In the genomic region with DNA sequence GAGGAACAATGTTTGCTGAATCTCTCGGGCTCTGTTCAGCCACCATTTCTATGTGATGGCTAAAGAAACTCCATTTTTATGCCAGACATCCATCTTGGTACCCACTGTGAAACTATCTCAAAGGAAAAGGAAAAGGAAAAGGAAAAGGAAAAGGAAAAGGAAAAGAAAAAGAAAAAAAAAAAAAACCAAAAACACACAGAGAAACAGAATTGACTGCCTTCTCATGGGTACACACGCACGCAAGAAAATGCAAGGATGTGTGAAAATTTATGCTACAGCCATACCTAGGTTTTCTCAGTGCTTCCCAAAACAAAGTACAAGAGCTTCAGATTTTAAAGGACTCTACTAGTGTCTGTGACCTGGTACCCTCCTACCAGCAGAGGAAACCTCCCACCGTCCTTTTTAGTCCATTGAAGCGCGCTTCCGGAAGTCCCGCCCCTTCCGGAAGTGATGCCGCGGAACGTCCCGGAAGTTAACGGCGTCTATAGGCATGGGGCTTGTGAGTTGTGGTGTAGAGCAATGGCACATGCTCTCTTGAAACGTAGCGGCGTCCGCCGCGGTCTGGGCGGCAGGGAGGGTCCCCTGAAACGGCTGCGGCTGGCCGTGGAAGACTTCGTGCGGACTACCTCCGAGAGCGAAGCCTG, we compare ENCODE assay signal across 8 mouse cellular contexts. TPM values are rescaled to one million over a fixed set of nuclear protein-coding genes. Genes with fewer than 3 reads are reported as not detected.
DNase-seq lines count a peak whose midpoint lies in the region; ATAC-seq and TF ChIP-seq lines count a peak whose summit lies in the region.

Gene Nom1 (plus strand): TSS at position 437 of the 644 bp plus-strand sequence.

- TF ChIP-seq RAD21 in MEL (IDR thresholded peaks at IDR 0.05; ENCODE audit: low read depth, low read length): no peak

- H3K27ac ChIP-seq in MEL (ENCODE audit: control insufficient read depth, low read depth, low read length): peak within 1 kb of the TSS; percentile 62
- H3K27ac ChIP-seq in cerebellum, adult 2 months (ENCODE audit: insufficient read depth, low read length): no peak within 1 kb of the TSS; the same call in 1 of the 2 replicates
- peak within 1 kb of the TSS; percentile 77 for H3K27ac ChIP-seq in forebrain, postnatal 0 days (ENCODE audit: low read depth, low read length)
- H3K27ac ChIP-seq in lung, embryonic 15.5 days: peak within 1 kb of the TSS; percentile 76

- WGBS in cerebellum, adult 2 months: 4% methylated on average over 29 of the region's 29 CpGs
- WGBS in forebrain, postnatal 0 days: 5% methylated on average over 29 of the region's 29 CpGs
- 5% methylated on average over 29 of the region's 29 CpGs for WGBS in lung, embryonic 15.5 days

- peaks cover 37% of the 10 kb centered on the region for H3K79me2 ChIP-seq in MEL (ENCODE audit: control insufficient read depth, insufficient read depth, low read length, poor library complexity)

- no peaks in the 10 kb centered on the region for H3K9me3 ChIP-seq in MEL (replicated peaks; ENCODE audit: insufficient read depth, low read length)
- H3K9me3 ChIP-seq in forebrain, postnatal 0 days (ENCODE audit: low read length): no peaks in the 10 kb centered on the region
- H3K9me3 ChIP-seq in lung, embryonic 15.5 days: no peaks in the 10 kb centered on the region

- peak within 1 kb of the TSS; percentile 94 for H3K4me2 ChIP-seq in forebrain, postnatal 0 days (ENCODE audit: low read depth)
- peak within 1 kb of the TSS; percentile 74 for H3K4me2 ChIP-seq in lung, embryonic 15.5 days

- no peak for TF ChIP-seq CTCF in MEL (IDR thresholded peaks at IDR 0.05 in 2 of 3, conservative IDR thresholded peaks at IDR 0.05 in 1 of 3; ENCODE audit: control insufficient read depth in 1 of 3, insufficient read depth in 1 of 3, low read depth in 2 of 3, low read length in 3 of 3, poor library complexity in 1 of 3, severe bottlenecking in 1 of 3)
- TF ChIP-seq CTCF in cerebellum, adult 2 months (IDR thresholded peaks at IDR 0.05; ENCODE audit: borderline replicate concordance, insufficient read depth, low read depth, low read length): no peak
- 0 out of 2 replicates have a peak, but pooled peaks have one; percentile 13 for TF ChIP-seq CTCF in forebrain, postnatal 0 days (IDR thresholded peaks at IDR 0.05; ENCODE audit: low read depth)

- peak within 1 kb of the TSS; percentile 97 for H3K9ac ChIP-seq in MEL (ENCODE audit: control insufficient read depth, low read depth, low read length, poor library complexity, severe bottlenecking)
- peak within 1 kb of the TSS; percentile 75 for H3K9ac ChIP-seq in forebrain, postnatal 0 days
- H3K9ac ChIP-seq in lung, embryonic 15.5 days: peak within 1 kb of the TSS; percentile 83

- DNase-seq in MEL (ENCODE audit: low read depth, low spot score): peak; percentile 98
- DNase-seq in cerebellum, adult 2 months: peak; percentile 90 to 92
- DNase-seq in forebrain, postnatal 0 days: peak; percentile 95
- DNase-seq in heart, postnatal 4 days: peak; percentile 92
- DNase-seq in layer of hippocampus, adult 8-10 months (ENCODE audit: low spot score in 2 of 2): peak; percentile 83 to 92
- peak; percentile 79 for DNase-seq in ovary, adult 18-20 months (ENCODE audit: low spot score)
- peak; percentile 94 for DNase-seq in thymus, postnatal 0 days (ENCODE audit: low spot score)

- peaks cover 11 to 19% of the 10 kb centered on the region in 2 experiments for H3K4me1 ChIP-seq in MEL (ENCODE audit: control insufficient read depth in 1 of 2, insufficient read depth in 2 of 2, low read length in 2 of 2)
- peaks cover 12% of the 10 kb centered on the region for H3K4me1 ChIP-seq in cerebellum, adult 2 months (ENCODE audit: control insufficient read depth, insufficient read depth, low read length)
- peaks cover 22% of the 10 kb centered on the region for H3K4me1 ChIP-seq in forebrain, postnatal 0 days (ENCODE audit: insufficient read depth)
- H3K4me1 ChIP-seq in lung, embryonic 15.5 days: peaks cover 15% of the 10 kb centered on the region

- peak; percentile 100 for ATAC-seq in forebrain, postnatal 0 days
- ATAC-seq in lung, embryonic 15.5 days (ENCODE audit: borderline replicate concordance, extremely low read depth, low FRiP score, low TSS enrichment): peak; percentile 94; the same call in 1 of the 2 replicates

- peak; percentile 78 to 99 for TF ChIP-seq POLR2A in MEL (IDR thresholded peaks at IDR 0.05; ENCODE audit: control insufficient read depth in 1 of 2, insufficient read depth in 1 of 2, low read depth in 1 of 2, low read length in 2 of 2, poor library complexity in 1 of 2)
- TF ChIP-seq POLR2A in cerebellum, adult 2 months (IDR thresholded peaks at IDR 0.05; ENCODE audit: borderline replicate concordance, insufficient read depth, low read length): peak; percentile 70; the same call in 1 of the 2 replicates

- H3K36me3 ChIP-seq in MEL (ENCODE audit: control insufficient read depth in 1 of 2, insufficient read depth in 2 of 2, low read length in 2 of 2): peaks cover 22 to 42% of the 10 kb centered on the region in 2 experiments
- H3K36me3 ChIP-seq in forebrain, postnatal 0 days (ENCODE audit: insufficient read depth): peaks cover 22% of the 10 kb centered on the region
- peaks cover 24% of the 10 kb centered on the region for H3K36me3 ChIP-seq in lung, embryonic 15.5 days

- TF ChIP-seq EP300 in MEL (IDR thresholded peaks at IDR 0.05; ENCODE audit: low read depth in 1 of 2, low read length in 2 of 2): no peak

- peaks cover 0 to 7% of the 10 kb centered on the region in 2 experiments; a peak in 3 of 4 replicates for H3K27me3 ChIP-seq in MEL (ENCODE audit: control insufficient read depth in 1 of 2, insufficient read depth in 2 of 2, low read length in 2 of 2)
- no peaks in the 10 kb centered on the region for H3K27me3 ChIP-seq in cerebellum, adult 2 months (ENCODE audit: control insufficient read depth, insufficient read depth, low read length)
- no peaks in the 10 kb centered on the region for H3K27me3 ChIP-seq in forebrain, postnatal 0 days (ENCODE audit: insufficient read depth, low read length)
- no peaks in the 10 kb centered on the region for H3K27me3 ChIP-seq in lung, embryonic 15.5 days

- H3K4me3 ChIP-seq in MEL (ENCODE audit: control insufficient read depth in 1 of 2, insufficient read depth in 1 of 2, low read depth in 2 of 2, low read length in 2 of 2): peak within 1 kb of the TSS; percentile 74 to 97
- peak within 1 kb of the TSS; percentile 88 for H3K4me3 ChIP-seq in cerebellum, adult 2 months (replicated peaks; ENCODE audit: insufficient read depth, low read depth, low read length)
- H3K4me3 ChIP-seq in forebrain, postnatal 0 days (ENCODE audit: low read depth, low read length): peak within 1 kb of the TSS; percentile 80
- H3K4me3 ChIP-seq in lung, embryonic 15.5 days: peak within 1 kb of the TSS; percentile 98

TF ChIP-seq in MEL, 35 proteins besides CTCF, POLR2A, EP300 and RAD21:
- TF ChIP-seq POLR2AphosphoS5 (IDR thresholded peaks at IDR 0.05; ENCODE audit: borderline replicate concordance, low read depth, low read length) (peak; percentile 88; the same call in 1 of the 2 replicates), GABPA (IDR thresholded peaks at IDR 0.05; ENCODE audit: low read depth, low read length) (no peak), NELFE (IDR thresholded peaks at IDR 0.05; ENCODE audit: low read depth, low read length) (peak; percentile 95), E2F4 (IDR thresholded peaks at IDR 0.05; ENCODE audit: borderline replicate concordance, low read depth, low read length) (no peak), CHD2 (IDR thresholded peaks at IDR 0.05; ENCODE audit: low read length) (no peak), TCF12 (IDR thresholded peaks at IDR 0.05; ENCODE audit: low read depth, low read length) (peak; percentile 65), MAX (IDR thresholded peaks at IDR 0.05; ENCODE audit: low read length) (peak; percentile 87), SIN3A (IDR thresholded peaks at IDR 0.05; ENCODE audit: low read length) (peak; percentile 95), ZKSCAN1 (IDR thresholded peaks at IDR 0.05; ENCODE audit: low read depth, low read length) (no peak), MYC (IDR thresholded peaks at IDR 0.05; ENCODE audit: low read depth, low read length) (peak; percentile 94), BHLHE40 (IDR thresholded peaks at IDR 0.05; ENCODE audit: borderline replicate concordance, low read depth, low read length) (no peak), ELF1 (IDR thresholded peaks at IDR 0.05; ENCODE audit: low read depth, low read length) (peak; percentile 97), MXI1 (IDR thresholded peaks at IDR 0.05; ENCODE audit: low read depth, low read length) (peak; percentile 98), TBP (IDR thresholded peaks at IDR 0.05; ENCODE audit: low read depth, low read length) (peak; percentile 89), POLR2AphosphoS2 (IDR thresholded peaks at IDR 0.05; ENCODE audit: low read length) (peak; percentile 79), CHD1 (IDR thresholded peaks at IDR 0.05; ENCODE audit: low read depth, low read length) (peak; percentile 43; the same call in 1 of the 2 replicates), HCFC1 (IDR thresholded peaks at IDR 0.05; ENCODE audit: low read depth, low read length) (peak; percentile 92)

RNA-seq across cellular contexts. Expression of gene Nom1, which starts in this region (rescaled TPM):
- total RNA-seq in MEL (2012; rRNA removed): 60.2 and 67.3 TPM in 2 replicates
- 10 to 100 TPM in 1 of 2 experiments, not detected in 1; 41.4 TPM for polyA plus RNA-seq in MEL (2012; ENCODE audit: insufficient read depth in 1 of 2, insufficient read length in 2 of 2, low read depth in 1 of 2, low replicate concordance in 2 of 2, missing spikeins in 1 of 2)
- polyA plus RNA-seq in cerebellum, adult 2 months (2012; rRNA removed): 19.2 and 20.2 TPM in 2 replicates
- 18.0 and 29.6 TPM in 2 replicates for total RNA-seq in forebrain, postnatal 0 days (2014; rRNA removed)
- polyA plus RNA-seq in forebrain, postnatal 0 days (2015; fragmentation: Nextera tagmentation; extraction: Ambion mirVana): 9.7 and 17.0 TPM in 2 replicates
- total RNA-seq in heart, postnatal 4 days (2021): 10 to 100 TPM; 13.3 to 15.7 TPM
- total RNA-seq in layer of hippocampus, adult 8-10 months (2022): 10 to 100 TPM; 24.0 to 26.5 (median 24.8) TPM
- 25.7 and 29.5 TPM in 2 replicates for polyA plus RNA-seq in lung, embryonic 15.5 days (2015; fragmentation: Nextera tagmentation; extraction: Ambion mirVana)
- 25.3 and 27.0 TPM in 2 replicates for polyA plus RNA-seq in thymus, postnatal 0 days (2015; fragmentation: Nextera tagmentation; extraction: Ambion mirVana)
